Mouse (Mus musculus) frontal cortex, adult (tissue): ENCODE data around the gene Knop1.

Source experiments
- ATAC-seq: cut with Nextera tagmentation; 2 replicates; pipeline ENCODE4 v1.9.2; 2017; ENCODE audit warnings: mild to moderate bottlenecking, moderate library complexity, mixed read lengths; ENCODE audit not compliant: low TSS enrichment

Knop1 gene

DNA sequence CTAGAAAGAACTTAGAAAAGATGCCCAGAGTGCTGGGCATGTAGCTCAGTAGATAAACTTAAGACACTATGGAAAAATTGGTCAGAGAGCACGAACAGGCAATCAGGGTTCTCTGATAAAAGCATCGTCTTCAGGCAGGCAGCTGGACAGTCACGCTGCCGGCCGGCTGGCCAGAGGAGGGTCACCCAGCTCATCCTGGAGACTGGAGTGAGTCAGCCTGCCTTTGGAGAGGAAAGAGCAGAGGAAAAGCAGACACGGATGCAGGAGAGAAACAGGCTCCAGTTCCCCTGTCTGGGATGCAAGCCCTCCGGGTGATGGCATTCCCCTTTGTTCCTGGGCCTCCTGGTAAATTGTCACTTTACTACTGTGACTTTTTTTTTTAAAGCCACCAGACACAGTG, 58.5 kb downstream of the Knop1 start:
- no peak for ATAC-seq

DNA sequence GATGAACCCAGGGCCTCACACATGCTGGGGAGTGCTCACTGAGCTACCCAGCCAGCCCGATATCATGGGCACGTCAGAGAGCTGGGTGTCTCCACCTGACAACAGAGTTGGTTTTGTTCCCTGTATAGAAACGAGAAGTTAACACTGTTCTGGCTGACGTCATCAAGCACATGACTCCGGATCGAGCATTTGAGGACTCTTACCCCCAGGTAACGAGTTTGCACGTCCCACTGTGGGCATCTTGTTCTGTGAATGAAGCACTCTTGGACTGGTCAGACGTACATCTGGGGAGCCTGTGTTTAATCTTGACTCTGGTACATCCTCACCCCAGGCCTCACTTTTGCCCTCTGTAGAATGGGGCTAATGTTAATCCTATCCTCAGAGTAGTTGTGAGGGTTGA, 59.2 kb downstream of the Knop1 start:
- no peak for ATAC-seq

- no peak for ATAC-seq
Measured at GRCm38 (mm10) chr7:118795779-118796178, 60.3 kb downstream of the Knop1 start.

DNA sequence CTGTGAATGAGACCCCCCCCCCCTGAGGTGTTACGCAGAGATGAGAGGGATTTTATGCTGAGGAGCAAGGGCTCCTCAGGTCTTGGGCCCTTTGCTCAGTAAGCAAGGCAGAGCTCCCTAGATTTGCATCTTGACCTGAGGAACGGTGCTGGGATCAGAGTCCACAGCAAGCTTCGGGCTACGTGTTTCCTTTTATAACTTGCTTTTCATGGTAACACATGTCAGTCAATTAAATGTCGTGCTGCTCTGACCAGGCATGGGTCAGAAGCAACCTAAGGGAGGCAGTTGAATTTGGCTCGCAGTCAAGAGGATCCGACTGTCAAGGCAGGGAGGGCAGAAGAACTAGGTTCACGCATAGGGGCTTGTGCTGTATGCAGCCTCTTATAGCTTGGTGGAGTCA, 62.2 kb downstream of the Knop1 start:
- ATAC-seq, result no peak
